Mouse (Mus musculus) intestine, embryonic 16.5 days (tissue): ENCODE data around the gene Hesx1. TPM values are rescaled to one million over a fixed set of nuclear protein-coding genes. Genes with fewer than 3 reads are reported as not detected.
"Not testable (repeated sequence)": the region's sequence is repeated elsewhere in the genome, so short reads cannot be mapped to it uniquely, and the experiment has no call there.

Experiments used
- ATAC-seq: fragments of 200-750 bp; cut with Nextera tagmentation; 2 replicates; pipeline ENCODE4 v1.8.0; 2017; ENCODE audit warnings: moderate TSS enrichment, moderate library complexity
- H3K27ac ChIP-seq: fragments of 300-500 bp; sonication (generic); 2 replicates; pipeline ENCODE4 v1.5.1; 2014; ENCODE audit warnings: mild to moderate bottlenecking, low read length
- H3K27me3 ChIP-seq: fragments of 300-500 bp; sonication (generic); replicated peaks from 2 replicates; pipeline ENCODE4 v1.6.1; 2014; ENCODE audit warnings: low read length, control low read depth, mixed read lengths; ENCODE audit not compliant: control insufficient read depth, insufficient read depth
- H3K36me3 ChIP-seq: fragments of 300-500 bp; sonication (generic); 2 replicates; pipeline ENCODE4 v1.6.1; 2014; ENCODE audit warnings: low read length, control low read depth; ENCODE audit not compliant: control insufficient read depth, insufficient read depth
- H3K4me1 ChIP-seq: fragments of 300-500 bp; sonication (generic); 2 replicates; pipeline ENCODE4 v1.6.1; 2014; ENCODE audit warnings: low read length, control low read depth, mixed read lengths; ENCODE audit not compliant: control insufficient read depth, insufficient read depth
- H3K4me2 ChIP-seq: fragments of 300-500 bp; sonication (generic); 2 replicates; pipeline ENCODE4 v1.6.1; 2014; ENCODE audit warnings: low read depth, low read length, control low read depth
- H3K4me3 ChIP-seq: fragments of 300-500 bp; sonication (generic); 2 replicates; pipeline ENCODE4 v1.5.1; 2014; ENCODE audit warnings: mild to moderate bottlenecking, low read length
- H3K9ac ChIP-seq: fragments of 300-500 bp; sonication (generic); 2 replicates; pipeline ENCODE4 v1.6.1; 2014; ENCODE audit warnings: low read depth, low read length
- H3K9me3 ChIP-seq: fragments of 300-500 bp; sonication (generic); 2 replicates; pipeline ENCODE4 v1.6.1; 2016; ENCODE audit warnings: low read length, control low read depth; ENCODE audit not compliant: control insufficient read depth
- WGBS: fragments of 180-500 bp; shearing (Covaris S2); extraction: QIAGEN DNeasy Blood & Tissue Kit; methylation state at CpG from one replicate; pipeline ENCODE4 v1.1.7; 2014; 5-methylcytosine and 5-hydroxymethylcytosine counted together
- polyA plus RNA-seq: library from polyadenylated mRNA; unstranded; fragments of >200 nt; fragmentation: Nextera tagmentation; extraction: Ambion mirVana; gene quantifications from 2 replicates; pipeline ENCODE4 v1.2.1, GENCODE M21; 2015

Gene Hesx1
- 0.23 and 0.42 TPM in 2 replicates for polyA plus RNA-seq

DNA sequence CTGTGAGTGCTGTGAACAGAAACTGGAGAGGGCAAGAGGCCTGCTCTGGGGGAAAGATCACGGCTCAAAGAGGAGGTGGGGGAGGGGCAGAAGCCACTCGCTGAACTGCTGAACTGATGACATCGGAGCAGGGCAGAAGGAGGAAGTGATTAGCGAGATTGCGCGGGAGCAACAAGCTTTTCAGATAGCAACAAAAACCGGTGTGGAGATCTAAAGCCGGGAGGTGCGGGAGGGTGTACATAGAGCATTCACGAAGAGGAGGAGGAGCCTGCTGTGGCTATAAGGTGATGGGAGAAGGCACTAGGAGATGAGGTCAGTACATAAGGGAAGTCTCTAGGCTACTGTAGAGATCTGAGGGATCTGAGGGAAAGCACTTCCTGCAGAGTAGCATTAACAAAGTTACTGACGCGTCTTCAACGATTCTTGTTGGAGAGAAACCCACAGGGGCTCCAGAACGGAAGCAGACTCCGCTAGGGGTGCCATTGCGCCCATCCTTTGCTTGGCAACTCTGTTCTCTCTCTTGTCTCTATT, at the start of gene Hesx1:
Gene Hesx1 (plus strand): TSS at position 206 of the 531 bp plus-strand sequence.
- Histone ChIP-seq H3K4me2 (peak within 1 kb of the TSS; percentile 70), H3K4me1 (peaks cover 4% of the 10 kb centered on the region), H3K36me3 (no peaks in the 10 kb centered on the region), H3K4me3 (peak within 1 kb of the TSS; percentile 31), H3K9me3 (no peaks in the 10 kb centered on the region), H3K27ac (peak within 1 kb of the TSS; percentile 30; the same call in 1 of the 2 replicates), H3K27me3 (no peaks in the 10 kb centered on the region), H3K9ac (peak within 1 kb of the TSS; percentile 36)
- ATAC-seq, result peak; percentile 93
- 4% methylated on average over 16 of the region's 16 CpGs for WGBS

GRCm38 (mm10) chr14:26956139-26956538, 38.1 kb upstream of the Hesx1 start:
- not testable (repeated sequence) for H3K4me1 ChIP-seq, H3K9me3 ChIP-seq, H3K4me3 ChIP-seq, H3K36me3 ChIP-seq, ATAC-seq, H3K4me2 ChIP-seq, H3K9ac ChIP-seq, H3K27me3 ChIP-seq, H3K27ac ChIP-seq
- WGBS, result 85% methylated on average over 2 of the region's 2 CpGs

DNA sequence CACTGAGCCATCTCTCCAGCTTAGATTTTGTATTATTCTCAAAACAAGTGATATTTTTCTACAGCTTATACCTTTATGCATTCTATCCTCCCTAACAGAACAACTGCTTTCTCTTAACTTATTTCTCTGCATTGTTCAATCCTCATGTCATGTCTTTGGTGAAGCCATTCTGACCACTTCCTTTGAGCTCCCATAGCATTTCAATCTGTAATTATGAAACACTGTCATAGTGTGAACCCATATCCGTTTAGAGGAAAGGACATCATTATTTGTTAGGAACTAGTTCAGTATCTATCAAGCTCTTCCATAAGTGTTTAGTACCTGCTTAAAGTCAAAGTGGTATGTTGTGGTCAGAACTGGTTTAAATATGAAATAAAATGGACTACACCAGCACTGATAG, 33.7 kb upstream of the Hesx1 start:
- 81% methylated on average over 1 of the region's 1 CpGs for whole genome bisulfite sequencing
- no peaks in the 10 kb centered on the region for H3K4me1 ChIP-seq

DNA sequence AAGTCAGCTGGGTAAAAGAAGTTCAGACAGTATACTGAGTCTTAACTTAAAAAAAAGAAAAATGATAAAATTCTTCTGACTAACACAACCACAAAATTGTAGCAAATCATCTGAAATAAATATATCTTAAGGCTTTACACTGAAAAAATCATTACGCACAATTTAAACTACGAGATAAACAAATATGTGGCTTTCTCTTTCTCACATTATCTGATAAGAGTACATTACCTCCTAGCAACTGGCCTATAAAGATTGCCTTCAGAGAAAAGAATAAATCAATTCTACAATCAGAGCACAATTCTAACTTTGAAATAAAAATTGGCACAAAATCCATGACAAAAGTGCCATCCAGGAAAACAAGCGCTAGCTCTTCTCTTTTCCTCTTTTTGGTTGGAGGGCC, 25.1 kb upstream of the Hesx1 start:
- Histone ChIP-seq H3K27me3 (no peaks in the 10 kb centered on the region), H3K4me1 (peaks cover 8% of the 10 kb centered on the region), H3K4me3 (peak overlapping the region; percentile 78), H3K4me2 (peak overlapping the region; percentile 68), H3K9me3 (no peaks in the 10 kb centered on the region), H3K9ac (no peak overlapping the region), H3K36me3 (no peaks in the 10 kb centered on the region), H3K27ac (no peak overlapping the region)
- ATAC-seq, result no peak
- 52% methylated on average over 3 of the region's 3 CpGs for WGBS

More for the DNA sequence above, 33.7 kb upstream of the Hesx1 start:
- Histone ChIP-seq H3K4me2 (no peak overlapping the region), H3K27ac (no peak overlapping the region), H3K9me3 (no peaks in the 10 kb centered on the region), H3K27me3 (no peaks in the 10 kb centered on the region), H3K36me3 (no peaks in the 10 kb centered on the region; the same call in 1 of the 2 replicates), H3K9ac (no peak overlapping the region), H3K4me3 (no peak overlapping the region)
- ATAC-seq, result no peak

DNA sequence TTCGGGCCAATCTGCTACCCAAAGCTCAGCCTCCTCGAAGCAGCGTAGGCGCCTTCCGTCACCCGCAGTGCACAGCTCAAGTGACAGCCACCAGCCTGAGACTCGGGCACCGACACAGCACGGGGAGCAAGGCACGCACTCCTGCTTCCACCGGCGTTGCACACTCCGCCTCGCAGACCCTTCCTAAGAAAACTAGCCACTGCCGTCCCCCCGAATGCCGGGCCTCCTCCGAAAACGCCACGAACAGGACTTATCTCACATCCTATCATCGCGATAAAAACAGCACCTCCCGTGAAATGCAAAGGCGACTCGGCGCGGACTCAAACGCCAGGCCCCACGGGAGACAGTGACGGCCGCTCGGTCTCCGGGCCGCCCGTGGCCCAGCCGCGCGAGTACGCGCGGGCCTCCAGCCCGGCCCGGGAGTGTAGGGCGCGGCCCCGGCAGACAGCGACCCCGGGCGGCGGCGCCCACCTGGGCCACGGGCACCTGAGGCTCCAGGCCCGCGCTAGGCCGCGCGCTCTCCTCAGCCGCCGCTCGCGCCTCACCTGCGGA, 24.3 kb upstream of the Hesx1 start:
- no peaks in the 10 kb centered on the region for H3K27me3 ChIP-seq
- H3K9ac ChIP-seq, result peak overlapping the region; percentile 83
- H3K4me1 ChIP-seq, result peaks cover 8% of the 10 kb centered on the region
- H3K27ac ChIP-seq, result peak overlapping the region; percentile 74
- ATAC-seq, result peak; percentile 88
- no peaks in the 10 kb centered on the region for H3K36me3 ChIP-seq
- WGBS, result under 1% methylated on average over 62 of the region's 62 CpGs
- peak overlapping the region; percentile 68 for H3K4me2 ChIP-seq
- H3K4me3 ChIP-seq, result peak overlapping the region; percentile 78
- no peaks in the 10 kb centered on the region for H3K9me3 ChIP-seq

DNA sequence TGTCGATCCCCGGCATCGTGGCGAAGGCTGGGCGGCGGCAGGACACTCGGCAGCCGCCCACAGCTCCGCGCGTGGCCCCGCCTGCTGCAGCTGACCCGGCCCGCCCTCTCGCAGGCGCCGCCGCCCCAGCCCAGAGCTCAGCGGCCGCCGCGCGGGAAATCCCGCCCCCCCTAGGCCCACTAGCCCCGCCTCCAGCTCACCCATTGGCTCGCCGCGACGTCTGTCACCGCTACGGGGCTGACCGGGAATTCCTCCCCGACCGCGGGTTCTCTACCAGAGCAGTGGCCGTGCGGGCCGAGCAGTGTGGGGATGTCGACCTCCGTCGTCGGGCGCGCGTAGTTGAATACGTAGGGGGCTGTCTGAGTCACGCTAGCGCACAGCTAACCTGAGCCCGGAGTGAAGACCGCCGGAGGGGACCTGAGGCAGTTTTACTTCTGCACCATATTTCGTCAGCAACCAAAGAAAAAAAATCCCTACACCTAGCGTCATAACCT, 23.7 kb upstream of the Hesx1 start:
- H3K4me2 ChIP-seq, result peak overlapping the region; percentile 68
- H3K27ac ChIP-seq, result peak overlapping the region; percentile 74
- ATAC-seq, result peak; percentile 98
- no peaks in the 10 kb centered on the region for H3K27me3 ChIP-seq
- H3K4me3 ChIP-seq, result peak overlapping the region; percentile 78
- H3K4me1 ChIP-seq, result peaks cover 8% of the 10 kb centered on the region
- no peaks in the 10 kb centered on the region for H3K9me3 ChIP-seq
- no peaks in the 10 kb centered on the region for H3K36me3 ChIP-seq
- peak overlapping the region; percentile 83 for H3K9ac ChIP-seq
- WGBS, result under 1% methylated on average over 52 of the region's 53 CpGs

DNA sequence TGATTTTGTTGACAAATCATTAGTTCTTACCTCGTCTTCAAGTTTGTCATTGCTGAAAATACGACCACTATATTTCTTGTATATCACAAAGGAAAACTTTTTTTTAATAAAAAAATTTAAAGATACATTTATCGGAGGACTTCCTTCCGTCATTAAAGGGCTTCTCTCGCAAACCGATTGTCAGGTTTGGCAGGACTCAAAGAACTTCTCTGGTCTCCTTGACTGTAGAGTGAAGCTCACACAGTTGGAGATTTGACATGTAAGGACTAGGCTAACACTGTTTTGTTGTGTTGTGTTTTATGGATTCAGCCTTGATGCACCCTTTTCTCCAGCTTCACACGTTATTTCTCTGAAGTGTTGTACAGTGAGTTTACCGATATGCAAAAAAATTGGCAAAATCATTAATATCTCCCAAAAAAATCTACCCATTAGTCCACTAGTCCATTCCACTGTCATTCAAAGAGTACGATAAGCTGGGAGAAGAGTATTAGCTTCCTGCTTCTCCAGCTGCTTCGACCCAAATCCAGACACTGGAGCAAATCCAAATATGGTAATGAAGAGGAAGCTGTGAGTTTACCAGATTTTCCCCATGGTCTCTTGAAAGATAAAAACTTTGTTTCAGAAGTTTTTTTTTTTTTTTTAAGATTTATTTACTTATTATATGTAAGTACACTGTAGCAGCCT, 23.0 kb upstream of the Hesx1 start, which contains the start of gene Appl1:
Gene Appl1 (minus strand): TSS at position 127 of the 684 bp plus-strand sequence.
- Histone ChIP-seq H3K27ac (peak within 1 kb of the TSS; percentile 74), H3K4me1 (peaks cover 8% of the 10 kb centered on the region), H3K36me3 (no peaks in the 10 kb centered on the region), H3K27me3 (no peaks in the 10 kb centered on the region), H3K9ac (peak within 1 kb of the TSS; percentile 83), H3K9me3 (no peaks in the 10 kb centered on the region), H3K4me2 (peak within 1 kb of the TSS; percentile 68), H3K4me3 (peak within 1 kb of the TSS; percentile 78)
- ATAC-seq, result no peak
- 39% methylated on average over 10 of the region's 10 CpGs for WGBS

DNA sequence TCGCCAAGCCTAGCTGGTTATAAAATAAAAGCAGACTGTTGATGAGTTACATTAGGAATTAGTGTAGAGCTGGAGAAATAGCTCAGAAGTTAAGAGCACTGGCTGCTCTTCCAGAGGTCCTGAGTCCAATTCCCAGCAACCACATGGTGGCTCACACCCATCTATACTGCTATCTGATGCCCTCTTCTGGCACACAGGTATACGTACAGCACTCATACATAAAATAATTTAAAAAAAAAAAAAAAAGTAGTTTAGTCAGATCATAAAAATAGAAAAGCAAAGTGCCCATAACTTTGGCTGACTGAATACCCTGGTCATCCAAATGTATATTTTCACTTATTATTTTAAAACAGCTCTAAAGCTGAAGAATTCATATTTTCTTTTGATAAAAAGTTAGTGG, 21.1 kb upstream of the Hesx1 start:
- H3K36me3 ChIP-seq, result no peaks in the 10 kb centered on the region
- H3K9me3 ChIP-seq, result no peaks in the 10 kb centered on the region
- H3K9ac ChIP-seq, result no peak overlapping the region
- no peak overlapping the region for H3K4me3 ChIP-seq
- ATAC-seq, result no peak
- no peak overlapping the region for H3K4me2 ChIP-seq
- H3K4me1 ChIP-seq, result peaks cover 8% of the 10 kb centered on the region
- no peaks in the 10 kb centered on the region for H3K27me3 ChIP-seq
- no peak overlapping the region for H3K27ac ChIP-seq
- 77% methylated on average over 2 of the region's 2 CpGs for WGBS

- ATAC-seq, result no peak
- WGBS, result 78% methylated on average over 3 of the region's 3 CpGs
- Histone ChIP-seq H3K4me3 (no peak overlapping the region), H3K4me1 (no peaks in the 10 kb centered on the region), H3K36me3 (no peaks in the 10 kb centered on the region), H3K27me3 (no peaks in the 10 kb centered on the region), H3K9ac (no peak overlapping the region), H3K27ac (no peak overlapping the region), H3K4me2 (no peak overlapping the region), H3K9me3 (no peaks in the 10 kb centered on the region)
These were observed 18.7 kb upstream of the Hesx1 start for GRCm38 (mm10) chr14:26975490-26975889.
